Mouse (Mus musculus): ENCODE data around the gene Gm10334.

The Gm10334 gene

DNA sequence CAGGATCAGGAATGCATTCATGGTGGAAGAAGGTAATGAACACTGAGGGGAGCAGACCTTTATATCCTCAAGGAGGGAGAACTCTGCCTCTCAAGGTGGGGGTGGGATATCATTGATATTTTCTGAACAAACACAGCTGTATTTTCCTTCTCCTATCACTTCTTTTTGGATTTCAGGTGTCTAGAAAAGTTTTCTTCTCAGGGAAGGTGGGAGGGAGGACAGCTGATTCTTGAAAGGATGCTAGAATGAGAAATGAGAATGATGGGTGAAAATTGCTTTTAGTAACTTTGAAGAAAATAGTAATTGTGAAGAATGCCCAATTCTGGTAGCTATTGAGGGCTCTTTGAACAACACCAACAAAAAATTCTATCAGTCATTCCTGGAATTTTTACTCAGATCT, at the start of gene Gm10334:
Gene Gm10334 (minus strand): TSS at position 101 of the 400 bp plus-strand sequence.

DNA sequence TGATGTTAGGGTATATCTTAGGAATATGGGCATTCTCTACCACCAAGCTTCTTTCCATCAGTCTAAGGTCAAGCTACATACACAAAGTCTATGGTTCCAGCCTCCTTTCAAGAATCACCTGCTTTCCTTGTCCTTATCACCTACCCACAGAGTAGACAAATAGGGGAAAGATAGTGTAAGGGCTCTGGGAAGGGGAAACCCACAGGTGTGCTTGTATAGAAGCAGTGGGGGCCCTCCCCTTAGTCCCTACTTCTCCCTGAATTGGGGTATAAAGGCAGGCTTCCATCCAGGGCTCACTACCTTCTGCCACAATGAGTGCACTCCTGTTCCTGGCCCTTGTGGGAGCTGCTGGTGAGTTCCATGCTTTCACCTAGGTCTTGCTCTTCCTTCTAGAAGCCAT, 12.7 kb upstream of the Gm10334 start, which contains the start of gene Prss1:
Gene Prss1 (plus strand): TSS at position 301 of the 400 bp plus-strand sequence.

DNA sequence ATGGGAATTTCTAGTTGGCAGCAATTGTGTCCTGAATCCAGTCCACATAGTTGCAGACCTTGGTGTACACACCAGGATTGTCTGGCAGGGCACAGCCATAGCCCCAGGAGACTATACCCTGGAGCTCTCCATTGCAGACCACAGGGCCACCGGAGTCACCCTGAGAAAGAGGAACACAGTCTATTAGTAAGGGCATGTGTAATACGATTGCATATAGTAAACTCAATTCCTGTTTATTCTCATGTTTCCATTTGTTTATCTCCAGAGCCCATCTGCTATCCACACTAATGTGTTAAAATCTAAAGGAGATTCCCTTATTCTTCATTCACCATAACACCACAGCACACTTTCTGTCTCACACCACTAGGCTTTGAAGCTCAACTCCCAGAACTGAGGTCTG, 3.7 kb downstream of the Gm10334 start:
- WGBS: 78% methylated on average over 2 of the region's 2 CpGs
